Comparison of ENCODE assay signal across 33 mouse cellular contexts in the genomic region with DNA sequence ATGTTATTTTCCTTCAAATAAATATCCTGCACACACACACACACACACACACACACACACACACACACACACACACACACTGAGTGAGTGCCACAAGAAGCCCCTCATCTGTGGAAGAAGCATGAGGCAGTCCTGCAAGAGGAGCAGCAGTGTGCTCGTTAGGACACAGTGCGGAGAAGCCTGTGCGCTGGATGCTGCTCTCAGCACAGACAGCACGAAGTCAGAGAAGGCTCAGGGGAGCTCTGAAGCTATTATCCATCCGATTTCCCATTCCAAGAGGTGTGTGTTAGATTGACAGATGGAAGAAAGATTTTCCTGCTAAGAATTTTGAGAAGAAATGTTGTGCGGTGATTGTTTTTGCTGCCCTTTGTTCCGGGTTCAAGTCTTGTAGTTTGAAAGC. TPM values are rescaled to one million over a fixed set of nuclear protein-coding genes. Genes with fewer than 3 reads are reported as not detected.
"Had no signal": no experiment of that assay in that cellular context is flagged by ENCODE, and none has a peak within 500 bp of the region (broad histone marks: within the 10 kb centered on the region; RNA-seq: fewer than 3 reads in every experiment).

No protein-coding gene starts in this region.

- H3K9me3 ChIP-seq: heart, embryonic 10.5 days; heart, embryonic 12.5 days; hindbrain, embryonic 10.5 days; hindbrain, embryonic 13.5 days; hindbrain, embryonic 15.5 days; intestine, embryonic 15.5 days; limb, embryonic 10.5 days; limb, embryonic 12.5 days had no signal

- H3K9ac ChIP-seq: heart, embryonic 12.5 days; hindbrain, embryonic 13.5 days; hindbrain, embryonic 15.5 days; intestine, embryonic 15.5 days; limb, embryonic 12.5 days had no signal

- H3K36me3 ChIP-seq: heart, embryonic 10.5 days; heart, embryonic 12.5 days; hindbrain, embryonic 10.5 days; hindbrain, embryonic 13.5 days; hindbrain, embryonic 15.5 days; intestine, embryonic 15.5 days; limb, embryonic 10.5 days; limb, embryonic 12.5 days had no signal

- H3K4me2 ChIP-seq: heart, embryonic 12.5 days; hindbrain, embryonic 13.5 days; hindbrain, embryonic 15.5 days; intestine, embryonic 15.5 days; limb, embryonic 12.5 days; liver, embryonic 11.5 days had no signal

- H3K4me3 ChIP-seq: gastrocnemius, adult 2 months; heart, adult 2 months; heart, embryonic 10.5 days; heart, embryonic 12.5 days; hindbrain, embryonic 10.5 days; hindbrain, embryonic 13.5 days; hindbrain, embryonic 15.5 days; intestine, embryonic 15.5 days; layer of hippocampus, adult 2 months; left cerebral cortex, adult 2 months; limb, embryonic 10.5 days; limb, embryonic 12.5 days had no signal

- H3K27me3 ChIP-seq: heart, embryonic 12.5 days; hindbrain, embryonic 13.5 days; hindbrain, embryonic 15.5 days; intestine, embryonic 15.5 days; limb, embryonic 12.5 days had no signal

- DNase-seq: gastrocnemius, adult 2 months; gastrocnemius, postnatal 10 days; gastrocnemius, postnatal 25 days; heart, adult 2 months; heart, postnatal 10 days; heart, postnatal 4 days; kidney, adult 18-20 months; kidney, adult 8-10 months; kidney, postnatal 10 days; kidney, postnatal 25 days; kidney, postnatal 4 days; liver had no signal

- ATAC-seq: inflammation-experienced regulatory T-cells, adult 6 months; intestine, embryonic 15.5 days; intestine, postnatal 0 days had no signal

- H3K4me1 ChIP-seq: hindbrain, embryonic 13.5 days had no signal

- H3K27ac ChIP-seq: gastrocnemius, adult 2 months; heart, adult 2 months; heart, embryonic 10.5 days; hindbrain, embryonic 10.5 days; hindbrain, embryonic 13.5 days; hindbrain, embryonic 15.5 days; intestine, embryonic 15.5 days; layer of hippocampus, adult 2 months; left cerebral cortex, adult 2 months; limb, embryonic 10.5 days; limb, embryonic 12.5 days had no signal

RNA-seq across cellular contexts. Expression of gene Lrrc30, which starts 13.5 kb away (rescaled TPM):
- total RNA-seq: granulocyte monocyte progenitor cell, adult 5-6 weeks; layer of hippocampus, adult 2 months; layer of hippocampus, postnatal 10 days; layer of hippocampus, postnatal 25 days; left cerebral cortex, adult 2 months; left cerebral cortex, postnatal 14 days; left cerebral cortex, postnatal 36 days had no signal
- polyA plus RNA-seq: frontal cortex, adult 2 months; heart, embryonic 16.5 days; hindbrain, embryonic 10.5 days; hindbrain, embryonic 13.5 days; hindbrain, embryonic 15.5 days; inflammation-experienced regulatory T-cells, adult 6 months; intestine, embryonic 15.5 days; intestine, postnatal 0 days; kidney, embryonic 16.5 days; limb, embryonic 10.5 days; liver, embryonic 11.5 days had no signal
